Mouse (Mus musculus): ENCODE measurements at regions not wholly inside any gene's neighbourhood (a gene's known extent, or its start where the extent isn't known, plus 50 kb on each side); places are given as distances from the start of the nearest gene placed in this dataset.
A peak's percentile ranks its signal among the peaks of the same experiment; 100 is the strongest.

- no peak for DNase-seq
These were observed 203.0 kb downstream of the Enc1 start for GRCm38 (mm10) chr13:97443731-97444428.

GRCm38 (mm10) chr13:97442806-97443205 is 201.9 kb downstream of the Enc1 start:
- DNase-seq = no peak

- peak; percentile 9 to 12 for DNase-seq
These were observed 201.4 kb downstream of the Enc1 start for GRCm38 (mm10) chr13:97442283-97442682.

- DNase-seq = no peak
These were observed 200.9 kb downstream of the Enc1 start for GRCm38 (mm10) chr13:97441803-97442202.

GRCm38 (mm10) chr13:97439216-97439979 is 198.5 kb downstream of the Enc1 start:
- no peak for DNase-seq

GRCm38 (mm10) chr13:97438692-97439091 is 197.8 kb downstream of the Enc1 start:
- DNase-seq = no peak

GRCm38 (mm10) chr13:97438277-97438676 is 197.4 kb downstream of the Enc1 start:
- no peak for DNase-seq

GRCm38 (mm10) chr13:97436719-97437350 is 195.9 kb downstream of the Enc1 start:
- DNase-seq = no peak

- DNase-seq = peak; percentile 23 to 35
These were observed 195.2 kb downstream of the Enc1 start for GRCm38 (mm10) chr13:97435865-97436718.

GRCm38 (mm10) chr13:97434961-97435864 is 194.3 kb downstream of the Enc1 start:
- DNase-seq = no peak

GRCm38 (mm10) chr13:97434167-97434566 is 193.3 kb downstream of the Enc1 start:
- no peak for DNase-seq

- no peak for DNase-seq
These were observed 191.7 kb downstream of the Enc1 start for GRCm38 (mm10) chr13:97432627-97433026.

- no peak for DNase-seq
These were observed 190.0 kb downstream of the Enc1 start for GRCm38 (mm10) chr13:97430885-97431284.

GRCm38 (mm10) chr13:97428163-97428562 is 187.3 kb downstream of the Enc1 start:
- DNase-seq = no peak

- no peak for DNase-seq
These were observed 186.6 kb downstream of the Enc1 start for GRCm38 (mm10) chr13:97427537-97427936.

GRCm38 (mm10) chr13:97425731-97426130 is 184.8 kb downstream of the Enc1 start:
- DNase-seq = no peak

- DNase-seq = no peak
These were observed 183.0 kb downstream of the Enc1 start for GRCm38 (mm10) chr13:97423911-97424310.

GRCm38 (mm10) chr13:97423298-97423817 is 182.5 kb downstream of the Enc1 start:
- DNase-seq = no peak

GRCm38 (mm10) chr13:97422897-97423296 is 182.0 kb downstream of the Enc1 start:
- DNase-seq = no peak

GRCm38 (mm10) chr13:97421831-97422230 is 180.9 kb downstream of the Enc1 start:
- DNase-seq = no peak

- DNase-seq = no peak
These were observed 179.9 kb downstream of the Enc1 start for GRCm38 (mm10) chr13:97420773-97421172.

- no peak for DNase-seq
These were observed 178.2 kb downstream of the Enc1 start for GRCm38 (mm10) chr13:97419100-97419499.
